Mouse (Mus musculus) urinary bladder, adult 18-20 months (tissue): ENCODE data around the gene Rbm20.

Experiments
- DNase-seq, 2 experiments: peaks; one replicate each; pipeline ENCODE4 v3.0.0; 2022; ENCODE audit warnings: low spot score in 2 of 2, mixed read lengths in 2 of 2

Rbm20 gene

DNA sequence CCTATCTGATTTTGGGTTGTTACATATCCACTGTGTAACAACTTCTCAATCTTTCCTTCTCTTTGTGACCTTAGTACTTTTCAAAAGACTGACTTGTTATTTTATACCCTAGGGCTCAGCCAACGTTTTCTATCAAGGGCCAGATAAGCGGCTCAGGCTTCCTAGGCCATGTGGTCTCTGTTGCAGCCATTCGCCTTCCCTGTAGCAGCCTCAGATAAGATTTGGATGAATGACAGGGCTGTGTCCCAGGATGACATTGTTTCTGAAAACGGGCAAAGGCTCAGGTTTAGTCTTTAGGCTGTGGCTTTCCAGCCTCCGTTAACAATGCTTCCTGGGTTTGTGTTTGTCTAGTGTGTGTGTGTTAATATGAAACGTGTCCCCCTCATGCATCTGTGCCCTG, 36.3 kb downstream of the Rbm20 start:
- DNase-seq = no peak

DNA sequence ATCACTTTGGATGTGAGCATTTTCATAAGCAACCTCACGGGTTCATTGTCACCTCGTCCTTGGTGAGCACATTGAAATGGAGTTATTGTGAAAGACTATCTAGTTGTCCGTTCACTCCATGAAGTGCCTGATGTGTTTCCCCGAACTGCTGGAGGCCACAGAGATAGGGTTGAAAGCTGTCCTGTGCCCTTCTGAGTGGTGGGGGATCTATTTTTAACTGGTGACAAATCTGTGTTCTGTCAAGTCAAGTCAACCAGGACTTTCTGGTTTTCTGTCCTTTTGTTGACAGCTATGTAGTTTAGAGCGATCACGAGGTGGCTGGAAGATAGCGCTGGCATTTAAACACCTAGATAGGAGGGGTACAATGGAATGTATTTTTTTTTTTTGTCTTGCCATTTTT, 39.4 kb downstream of the Rbm20 start:
- no peak for DNase-seq

DNA sequence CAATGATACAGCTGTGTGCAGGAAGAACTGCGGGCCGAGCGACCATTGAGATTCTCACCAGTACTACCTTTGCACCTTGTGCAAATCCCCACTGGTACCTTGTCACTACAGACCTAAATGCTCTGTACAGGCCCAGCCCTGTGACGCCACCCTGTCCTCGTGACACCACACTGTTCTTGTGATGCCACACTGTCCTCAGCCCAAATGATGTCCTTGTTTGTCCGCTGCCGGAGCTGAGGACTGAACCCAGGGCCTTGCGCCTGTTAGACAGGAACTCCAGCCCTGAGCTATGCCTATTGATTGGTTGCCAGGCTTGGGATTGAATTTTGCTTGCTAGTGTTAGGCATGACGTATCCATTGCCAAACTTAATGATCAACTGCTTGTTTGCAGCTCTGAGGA, 40.3 kb downstream of the Rbm20 start:
- DNase-seq = no peak

DNA sequence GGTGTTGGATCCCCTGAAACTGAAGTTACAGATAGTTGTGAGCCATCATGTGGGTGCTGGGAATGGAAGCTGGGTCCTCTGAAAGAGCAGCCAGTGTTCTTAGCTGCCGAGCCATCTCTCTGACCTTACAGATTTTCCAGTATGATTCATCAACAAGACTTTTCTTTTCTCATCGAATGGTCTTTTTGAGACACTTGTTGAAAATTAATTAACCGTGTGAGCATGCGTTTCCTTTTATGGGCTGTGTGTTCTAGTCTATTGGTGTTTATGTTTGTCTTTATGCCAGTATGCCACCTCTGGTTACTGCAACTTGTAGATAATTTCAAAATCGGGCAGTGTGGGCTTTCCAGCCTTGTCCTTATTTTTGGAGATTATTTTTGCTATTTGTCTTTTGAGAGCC, 45.1 kb downstream of the Rbm20 start:
- DNase-seq = no peak

- no peak for DNase-seq
These were observed 46.9 kb downstream of the Rbm20 start for GRCm38 (mm10) chr19:53724053-53724452.

DNA sequence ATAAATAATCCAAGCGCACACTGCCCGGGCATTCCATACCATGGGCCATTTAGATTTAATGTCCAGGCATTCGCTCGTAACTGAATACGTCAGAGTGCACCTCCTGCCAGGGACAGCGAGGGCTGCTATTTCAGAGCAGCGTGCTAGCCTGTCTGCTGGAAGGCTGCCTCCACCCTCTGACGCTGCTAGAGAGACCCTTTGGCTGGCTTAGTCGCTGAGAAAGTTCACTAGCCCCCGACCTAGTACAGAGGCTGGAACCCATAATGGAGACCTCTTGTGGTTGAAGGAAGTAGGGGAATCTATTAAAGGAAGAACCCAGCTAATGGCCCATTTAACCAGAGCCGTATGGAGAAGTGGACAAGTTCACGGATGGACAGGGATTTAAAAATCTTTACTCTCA, 49.2 kb downstream of the Rbm20 start:
- DNase-seq = no peak

GRCm38 (mm10) chr19:53726755-53727154, 49.6 kb downstream of the Rbm20 start:
- no peak for DNase-seq

GRCm38 (mm10) chr19:53727277-53727676, 50.2 kb downstream of the Rbm20 start:
- no peak for DNase-seq

DNA sequence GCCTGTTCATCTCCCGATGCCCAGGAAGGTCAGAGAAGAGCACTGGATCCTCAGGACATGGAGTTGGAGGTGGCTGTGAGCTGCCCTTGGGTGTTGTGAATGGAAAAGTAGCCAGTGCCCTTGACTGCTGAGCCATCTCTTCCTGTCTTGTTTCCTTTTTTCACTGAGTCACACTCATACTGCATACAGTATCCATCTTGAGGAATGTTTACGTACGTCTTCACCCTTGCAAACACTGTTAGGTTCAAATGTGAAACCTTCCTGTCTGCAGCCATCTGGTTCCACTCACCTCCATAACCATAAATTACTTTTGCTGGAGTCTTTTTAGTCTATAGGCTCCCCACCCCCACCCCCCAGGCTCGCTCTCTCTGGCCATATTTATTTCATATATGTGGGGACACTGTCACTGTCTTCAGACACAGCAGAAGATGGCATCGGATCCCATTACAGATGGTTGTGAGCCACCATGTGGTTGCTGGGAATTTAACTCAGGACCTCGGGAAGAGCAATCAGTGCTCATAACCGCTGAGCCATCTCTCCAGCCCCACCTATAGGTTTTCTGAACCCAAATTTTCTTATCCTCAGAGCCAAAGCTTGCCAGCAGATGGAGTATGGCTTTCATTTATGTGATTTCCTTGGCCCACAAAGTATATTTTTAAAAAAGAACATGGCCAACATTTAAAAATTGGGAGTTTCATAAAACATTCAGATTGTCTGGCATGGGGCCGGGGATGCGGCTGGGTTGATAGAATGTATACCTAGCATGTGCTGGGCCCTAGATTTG, 51.0 kb downstream of the Rbm20 start:
- no peak for DNase-seq

DNA sequence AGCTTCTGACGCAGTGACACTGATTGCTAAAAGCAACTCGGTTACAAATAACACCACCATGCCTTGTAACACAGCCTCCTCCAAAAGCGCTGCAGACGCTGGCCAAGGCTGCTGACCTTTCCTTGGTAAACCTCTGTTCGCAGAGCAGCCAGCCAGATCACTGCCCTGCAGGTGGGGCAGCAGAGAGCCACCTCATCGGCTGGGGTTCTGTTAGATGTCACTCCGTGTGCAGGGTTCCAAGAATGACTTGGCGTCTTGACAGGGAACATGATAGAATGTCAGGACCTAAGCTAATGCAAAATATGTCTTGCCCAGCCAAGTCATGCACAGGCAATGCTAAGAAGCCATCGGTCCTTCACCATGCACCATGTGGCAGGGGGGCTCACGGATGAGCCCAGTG, 52.8 kb downstream of the Rbm20 start:
- no peak for DNase-seq

DNA sequence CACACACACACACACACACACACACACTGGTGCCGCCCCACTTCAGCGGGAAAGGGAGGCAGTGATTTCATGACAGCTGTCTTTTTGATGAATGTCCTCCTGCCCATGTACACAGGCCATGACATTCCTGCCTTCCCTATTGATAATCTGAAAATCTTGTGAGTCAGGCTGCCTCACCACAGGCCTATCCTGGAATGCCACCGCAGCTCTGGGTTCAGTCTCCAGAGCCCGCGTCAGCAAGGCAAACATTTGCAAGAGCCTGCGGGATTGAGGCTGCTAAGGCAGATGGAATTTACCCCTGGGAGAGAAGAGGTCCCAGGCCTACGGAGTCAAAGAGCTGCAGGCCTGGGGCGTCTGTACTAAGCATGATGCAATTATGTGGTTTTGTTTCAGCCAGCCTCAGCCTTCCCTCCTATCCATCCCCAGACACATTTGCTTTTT, 54.7 kb downstream of the Rbm20 start:
- no peak for DNase-seq

DNA sequence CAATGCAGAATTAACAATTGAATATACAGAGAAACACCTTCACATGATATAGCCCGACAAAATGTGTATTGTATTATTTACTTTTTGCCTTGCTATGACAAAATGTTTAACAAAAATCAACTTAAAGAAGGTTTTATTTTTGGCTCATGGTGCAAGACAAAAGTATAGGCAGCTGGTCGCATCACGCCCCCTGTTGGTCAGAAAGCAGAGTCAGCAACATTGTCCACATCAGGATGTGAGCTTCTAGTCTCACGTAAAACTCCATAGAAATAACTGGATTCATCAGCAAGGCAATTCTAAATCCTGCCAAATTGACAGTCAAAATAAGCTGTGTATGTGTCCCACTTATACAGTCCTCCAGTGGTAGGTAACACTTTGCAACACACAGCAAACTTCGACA, 57.7 kb downstream of the Rbm20 start:
- no peak for DNase-seq

- DNase-seq = no peak
These were observed 61.6 kb downstream of the Rbm20 start for GRCm38 (mm10) chr19:53738701-53739131.

- DNase-seq = no peak
These were observed 62.6 kb downstream of the Rbm20 start for GRCm38 (mm10) chr19:53739570-53740266.

GRCm38 (mm10) chr19:53740750-53741380, 63.8 kb downstream of the Rbm20 start:
- no peak for DNase-seq

DNA sequence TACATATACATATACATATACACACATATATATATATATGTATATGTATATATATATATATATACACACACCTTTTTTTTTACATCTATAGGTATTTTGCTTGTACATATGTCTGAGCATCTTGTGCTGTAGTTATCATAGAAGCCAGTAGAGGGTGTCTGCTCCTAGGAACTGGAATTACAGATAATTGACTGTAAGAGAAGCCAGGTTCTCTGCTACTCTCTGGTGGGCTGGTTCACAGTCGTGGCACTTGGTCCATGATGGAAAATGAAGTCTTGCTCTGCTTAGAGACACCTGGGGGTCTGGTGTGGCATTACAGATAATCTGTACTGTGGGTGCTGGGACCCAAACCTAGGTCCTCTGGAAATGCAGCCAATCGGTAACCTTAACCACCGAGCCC, 64.8 kb downstream of the Rbm20 start:
- DNase-seq = no peak

DNA sequence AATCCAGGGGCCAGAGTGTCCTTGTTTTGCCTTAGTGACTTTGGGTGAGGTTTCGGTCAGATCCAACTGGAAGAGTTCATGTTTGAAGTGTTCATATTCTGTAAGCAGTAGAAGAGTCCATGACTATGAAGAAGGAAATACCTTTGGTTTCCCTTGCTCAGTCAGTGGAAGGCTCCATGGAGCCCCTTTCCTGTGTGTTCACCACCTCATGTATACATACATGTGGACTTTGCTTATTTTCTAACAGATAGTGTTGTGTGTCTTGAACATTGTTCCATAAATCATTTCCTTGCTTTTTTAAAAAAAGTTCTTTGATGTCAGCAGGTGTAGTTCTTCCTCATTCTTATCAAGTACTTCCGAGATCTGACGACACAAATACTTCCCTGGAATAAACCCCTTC, 68.2 kb downstream of the Rbm20 start:
- no peak for DNase-seq

- no peak for DNase-seq
These were observed 69.0 kb downstream of the Rbm20 start for GRCm38 (mm10) chr19:53746116-53746515.

GRCm38 (mm10) chr19:53748236-53748775, 71.2 kb downstream of the Rbm20 start:
- DNase-seq = no peak

DNA sequence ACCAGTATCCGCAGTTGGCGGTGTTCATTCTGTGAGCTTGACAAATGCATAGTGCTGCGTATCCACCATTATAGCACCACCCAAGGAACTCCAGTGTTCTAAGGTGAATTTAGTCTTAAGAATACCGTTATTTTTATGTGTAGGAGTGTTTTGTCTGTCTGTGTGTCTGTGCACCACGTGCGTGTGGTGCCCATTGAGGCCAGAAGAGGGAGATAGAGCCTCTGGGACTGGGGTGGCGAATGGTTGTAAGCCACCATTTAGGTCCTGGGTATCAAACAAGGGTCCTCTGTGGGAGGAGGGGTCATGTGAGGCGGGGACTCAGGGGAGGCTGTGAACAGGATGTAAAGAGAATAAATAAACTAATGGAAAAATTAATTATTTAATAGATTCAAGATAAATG, 72.2 kb downstream of the Rbm20 start:
- DNase-seq = no peak

- no peak for DNase-seq
These were observed 74.5 kb downstream of the Rbm20 start for GRCm38 (mm10) chr19:53751420-53752185.

DNA sequence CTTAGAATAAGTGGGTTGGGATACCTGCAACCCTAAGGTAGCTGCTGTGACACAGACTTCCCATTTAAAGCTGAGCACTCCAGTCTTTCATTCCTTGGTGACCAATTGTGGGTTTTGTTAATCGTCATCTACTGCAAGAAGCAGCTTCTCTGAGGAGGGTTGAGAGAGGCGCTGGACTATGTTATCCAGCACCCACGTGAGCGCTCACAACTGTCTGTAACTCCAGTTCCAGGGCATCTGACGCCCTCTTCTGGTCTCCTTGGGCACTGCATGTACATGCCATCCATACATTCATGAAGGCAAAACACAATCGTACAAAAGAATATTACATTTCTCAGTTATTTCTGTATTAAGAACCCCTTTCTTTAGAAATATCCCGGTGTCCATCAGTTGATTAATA, 75.9 kb downstream of the Rbm20 start:
- DNase-seq = no peak
